Mouse (Mus musculus) kidney, adult 2 months (tissue): ENCODE data around the gene Prom1. TPM values are rescaled to one million over a fixed set of nuclear protein-coding genes. Genes with fewer than 3 reads are reported as not detected.

ENCODE experiments used
- DNase-seq: peaks from one replicate; pipeline ENCODE4 v3.0.0; 2021
- H3K27ac ChIP-seq: fragments of 200-500 bp; 2 replicates; pipeline ENCODE4 v1.5.1; 2012; ENCODE audit warnings: low read depth, low read length, control low read depth, inconsistent platforms; ENCODE audit not compliant: insufficient read depth
- H3K27me3 ChIP-seq: fragments of 200-500 bp; replicated peaks from 2 replicates; pipeline ENCODE4 v1.6.1; 2012; ENCODE audit warnings: mild to moderate bottlenecking, moderate library complexity, low read length, inconsistent platforms; ENCODE audit not compliant: control insufficient read depth, insufficient read depth
- H3K36me3 ChIP-seq: fragments of 200-500 bp; 2 replicates; pipeline ENCODE4 v1.6.1; 2012; ENCODE audit warnings: mild to moderate bottlenecking, moderate library complexity, low read length, inconsistent platforms; ENCODE audit not compliant: control insufficient read depth, insufficient read depth
- H3K4me1 ChIP-seq: fragments of 200-500 bp; 2 replicates; pipeline ENCODE4 v1.6.1; 2011; ENCODE audit warnings: low read length; ENCODE audit not compliant: control insufficient read depth, insufficient read depth
- H3K4me3 ChIP-seq: fragments of 200-500 bp; 2 replicates; pipeline ENCODE4 v1.5.1; 2011; ENCODE audit warnings: mild to moderate bottlenecking, low read depth, low read length, control low read depth; ENCODE audit not compliant: insufficient read depth
- CTCF ChIP-seq: fragments of 200-500 bp; conservative IDR thresholded peaks from 2 replicates; pipeline ENCODE4 v1.5.1; 2011; ENCODE audit warnings: low read depth, mild to moderate bottlenecking, control low read depth, low read length, moderate library complexity, mixed read lengths; ENCODE audit not compliant: insufficient read depth, insufficient read length
- POLR2A ChIP-seq: fragments of 200-500 bp; IDR thresholded peaks from one replicate; pipeline ENCODE4 v1.6.1; 2011; ENCODE audit warnings: low read depth, low read length, control low read depth
- WGBS: fragments of 180-500 bp; shearing (Covaris S2); methylation state at CpG from one replicate; pipeline ENCODE4 v1.1.7; 2018; 5-methylcytosine and 5-hydroxymethylcytosine counted together
- polyA plus RNA-seq: library from polyadenylated mRNA; depleted of rRNA; stranded (reverse); fragments of >200 nt; gene quantifications from 2 replicates; pipeline ENCODE4 v1.2.3, GENCODE M21; 2012

Prom1 gene
- polyA plus RNA-seq, 1 experiment, result 67.6 TPM

DNA sequence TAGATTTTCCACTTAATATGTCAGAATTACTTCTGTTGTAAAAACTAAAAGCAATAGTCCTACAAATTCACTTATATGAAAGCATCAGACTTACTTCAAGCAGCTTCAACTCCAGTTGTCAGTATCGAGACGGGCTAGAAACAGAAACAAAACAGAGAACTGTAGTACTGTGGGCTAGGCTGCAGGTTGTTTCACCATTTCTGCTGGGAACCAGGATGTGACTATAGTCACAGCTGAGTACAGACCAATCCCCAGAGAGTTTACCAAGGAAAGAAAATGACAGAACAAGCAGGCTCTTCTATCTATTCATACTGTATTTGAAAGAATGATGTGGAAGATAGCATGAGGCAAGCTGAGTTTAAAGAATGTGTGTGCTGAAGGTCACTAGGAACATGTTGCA, 106.9 kb downstream of the Prom1 start:
- DNase-seq, result no peak
- WGBS, result 90% methylated on average over 2 of the region's 2 CpGs
- H3K27ac ChIP-seq, result no peak overlapping the region
- H3K36me3 ChIP-seq, result no peaks in the 10 kb centered on the region
- TF ChIP-seq POLR2A (no peak), CTCF (no peak)
- H3K4me3 ChIP-seq, result no peak overlapping the region
- H3K27me3 ChIP-seq, result no peaks in the 10 kb centered on the region
- H3K4me1 ChIP-seq, result no peaks in the 10 kb centered on the region

DNA sequence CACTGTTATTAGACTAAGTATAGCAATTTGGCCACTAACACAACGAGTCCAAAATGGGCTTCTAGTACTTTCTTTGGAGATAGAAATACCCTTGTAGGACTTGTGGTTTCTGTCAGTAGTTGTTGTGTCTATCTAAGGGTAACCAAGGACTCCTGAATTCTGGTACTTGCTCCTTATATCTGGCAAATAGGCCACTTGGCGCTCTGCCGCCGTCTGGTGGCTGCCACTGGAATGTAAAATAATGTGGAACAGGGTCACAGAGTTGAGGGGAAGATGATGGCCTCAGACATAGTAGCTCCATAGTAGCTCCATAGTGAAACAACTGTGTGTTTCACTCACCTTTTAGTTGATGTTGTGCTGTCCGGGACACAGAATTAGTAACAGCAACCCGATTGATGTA, 111.5 kb downstream of the Prom1 start:
- no peaks in the 10 kb centered on the region for H3K4me1 ChIP-seq
- DNase-seq, result peak; percentile 74
- TF ChIP-seq CTCF (peak; percentile 88), POLR2A (no peak)
- H3K27me3 ChIP-seq, result no peaks in the 10 kb centered on the region
- no peaks in the 10 kb centered on the region for H3K36me3 ChIP-seq
- 51% methylated on average over 6 of the region's 6 CpGs for WGBS
- no peak overlapping the region for H3K27ac ChIP-seq
- H3K4me3 ChIP-seq, result no peak overlapping the region

DNA sequence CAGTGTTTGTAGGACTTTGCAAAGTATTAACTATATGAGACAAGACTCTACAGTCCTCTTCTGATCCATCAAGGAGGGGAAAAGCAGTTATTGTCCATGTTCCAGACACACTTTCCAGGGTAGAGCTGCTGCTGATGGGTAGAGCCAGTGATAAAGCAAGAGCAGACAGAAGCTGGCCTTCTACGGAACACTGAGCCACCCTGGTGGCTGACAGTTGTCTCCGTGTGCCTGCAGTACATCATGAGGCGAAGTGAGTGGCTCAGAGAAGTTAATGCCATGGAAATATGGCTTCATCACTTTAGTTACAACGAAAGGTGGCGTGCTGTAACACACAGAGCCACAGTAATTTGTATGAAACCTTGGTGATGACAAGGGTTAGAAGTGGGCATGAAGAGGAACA, 112.8 kb downstream of the Prom1 start:
- Histone ChIP-seq H3K36me3 (no peaks in the 10 kb centered on the region), H3K4me3 (no peak overlapping the region), H3K4me1 (no peaks in the 10 kb centered on the region), H3K27ac (no peak overlapping the region), H3K27me3 (no peaks in the 10 kb centered on the region)
- 80% methylated on average over 5 of the region's 5 CpGs for WGBS
- peak; percentile 51 for TF ChIP-seq CTCF
- no peak for TF ChIP-seq POLR2A
- DNase-seq, result no peak

DNA sequence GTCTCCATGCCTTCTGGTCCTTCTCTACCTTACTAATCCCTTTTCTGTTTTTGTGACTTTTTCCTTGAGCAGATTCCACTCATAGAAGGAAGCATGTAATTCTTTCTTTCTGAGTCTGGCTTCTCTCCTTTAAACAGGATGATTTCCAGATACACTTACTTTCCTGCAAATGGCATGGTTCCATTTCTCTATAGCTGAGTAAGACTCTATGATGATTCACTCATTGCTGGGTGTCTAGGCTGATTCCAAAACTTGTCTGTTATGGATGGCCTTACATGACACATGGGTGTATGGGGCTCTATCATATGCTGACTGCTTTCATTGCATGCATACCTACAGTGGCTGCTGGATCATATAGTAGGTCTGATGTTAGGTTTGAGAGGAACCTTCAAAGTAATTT, 115.6 kb downstream of the Prom1 start:
- no peaks in the 10 kb centered on the region for H3K27me3 ChIP-seq
- no peak overlapping the region for H3K27ac ChIP-seq
- H3K36me3 ChIP-seq, result no peaks in the 10 kb centered on the region
- DNase-seq, result no peak
- H3K4me3 ChIP-seq, result no peak overlapping the region
- peaks cover 5% of the 10 kb centered on the region; the same call in 1 of the 2 replicates for H3K4me1 ChIP-seq
- TF ChIP-seq CTCF (no peak), POLR2A (no peak)

DNA sequence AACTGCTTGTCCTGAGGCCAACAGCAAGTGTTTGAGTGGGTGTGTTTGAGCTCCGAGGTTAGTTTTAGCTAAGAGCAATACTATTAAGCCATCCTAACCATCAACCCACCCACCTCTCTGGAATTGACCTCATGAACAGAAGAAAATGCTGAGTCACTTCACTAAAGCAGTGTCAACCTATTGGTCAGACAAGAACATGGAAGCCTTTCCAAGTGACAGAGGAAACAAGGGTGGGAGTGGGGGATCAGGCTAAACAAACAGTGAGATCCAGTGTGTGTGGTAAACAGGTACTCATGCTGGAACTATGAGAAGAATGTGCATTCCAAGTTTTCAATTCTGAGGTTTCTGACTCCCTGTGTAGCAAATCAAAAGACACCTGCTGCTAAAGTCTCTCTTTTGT, 118.9 kb downstream of the Prom1 start:
- TF ChIP-seq CTCF (no peak), POLR2A (no peak)
- 51% methylated on average over 1 of the region's 1 CpGs for WGBS
- DNase-seq, result peak; percentile 4
- peaks cover 5% of the 10 kb centered on the region; the same call in 1 of the 2 replicates for H3K4me1 ChIP-seq
- H3K36me3 ChIP-seq, result no peaks in the 10 kb centered on the region
- H3K27ac ChIP-seq, result peak overlapping the region; percentile 11; the same call in 1 of the 2 replicates
- no peaks in the 10 kb centered on the region for H3K27me3 ChIP-seq
- H3K4me3 ChIP-seq, result no peak overlapping the region

DNA sequence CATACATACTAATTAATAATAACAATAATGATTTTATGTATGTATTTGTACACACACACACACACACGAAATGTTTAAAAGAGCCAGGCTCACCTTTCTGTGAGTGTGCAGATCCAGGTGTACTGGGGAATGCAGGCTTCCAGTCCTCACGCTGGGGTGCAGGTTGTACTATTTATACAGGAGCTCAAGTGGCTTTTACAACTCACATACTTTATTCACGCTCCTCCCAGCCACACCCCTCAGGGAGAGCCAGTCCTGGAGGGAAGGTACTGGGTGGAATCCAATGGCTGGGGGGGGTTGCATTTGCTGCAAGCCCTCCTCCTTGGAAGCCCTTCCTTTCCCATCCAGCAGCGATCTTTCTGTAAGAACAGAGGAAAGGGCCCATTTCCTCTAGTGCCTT, 120.2 kb downstream of the Prom1 start, which contains the start of gene Fgfbp1:
Gene Fgfbp1 (minus strand): TSS at position 160 of the 400 bp plus-strand sequence.
- H3K4me3 ChIP-seq, result no peak within 1 kb of the TSS
- H3K4me1 ChIP-seq, result peaks cover 5% of the 10 kb centered on the region; the same call in 1 of the 2 replicates
- DNase-seq, result peak; percentile 28
- peak within 1 kb of the TSS; percentile 22; the same call in 1 of the 2 replicates for H3K27ac ChIP-seq
- no peaks in the 10 kb centered on the region for H3K36me3 ChIP-seq
- no peak for TF ChIP-seq POLR2A
- TF ChIP-seq CTCF, result no peak
- H3K27me3 ChIP-seq, result no peaks in the 10 kb centered on the region
- WGBS, result 51% methylated on average over 4 of the region's 4 CpGs

DNA sequence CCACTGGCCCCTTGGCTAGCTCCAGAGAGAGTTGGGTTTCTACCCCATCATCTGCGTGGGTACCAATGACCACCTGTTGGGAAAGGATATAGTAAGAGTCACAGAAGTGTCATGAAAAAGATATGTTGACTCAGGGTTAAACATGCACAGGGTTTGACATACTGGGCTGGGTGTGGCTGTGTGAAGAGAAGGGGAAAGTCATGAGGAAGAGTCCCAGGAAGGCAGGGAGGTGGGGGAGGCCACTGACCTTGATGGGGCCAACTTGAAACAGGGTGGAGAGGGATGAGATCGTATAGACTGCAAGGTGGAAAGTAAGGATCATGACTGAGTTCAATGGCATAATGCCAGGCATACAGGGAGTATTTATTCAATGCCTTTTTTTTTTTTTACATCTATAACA, 121.4 kb downstream of the Prom1 start:
- 66% methylated on average over 2 of the region's 2 CpGs for WGBS
- DNase-seq, result no peak
- Histone ChIP-seq H3K36me3 (no peaks in the 10 kb centered on the region), H3K4me3 (no peak overlapping the region), H3K27ac (no peak overlapping the region), H3K27me3 (no peaks in the 10 kb centered on the region), H3K4me1 (peaks cover 5% of the 10 kb centered on the region; the same call in 1 of the 2 replicates)
- no peak for TF ChIP-seq CTCF
- TF ChIP-seq POLR2A, result no peak
